Mouse (Mus musculus) olfactory bulb, adult 2 months (tissue): ENCODE results near the gene Ahsg.

Experiments used
- CTCF ChIP-seq: fragments of 200-500 bp; IDR thresholded peaks from 2 replicates; pipeline ENCODE4 v1.5.1; 2012; ENCODE audit warnings: low read depth, mild to moderate bottlenecking, low read length, moderate library complexity; ENCODE audit not compliant: insufficient read depth
- POLR2A ChIP-seq: fragments of 200-500 bp; IDR thresholded peaks from 2 replicates; pipeline ENCODE4 v1.6.1; 2012; ENCODE audit warnings: mild to moderate bottlenecking, low read depth, low read length, moderate library complexity; ENCODE audit not compliant: insufficient read depth

- no peak for TF ChIP-seq CTCF
- TF ChIP-seq POLR2A = no peak
These were observed 17.7 kb upstream of the Ahsg start for GRCm38 (mm10) chr16:22873369-22873768.
